Mouse (Mus musculus): ENCODE measurements around the gene Natd1. TPM values are rescaled to one million over a fixed set of nuclear protein-coding genes. Genes with fewer than 3 reads are reported as not detected.

Natd1 gene
- polyA plus RNA-seq, 1 experiment: 51.5 TPM

- DNase-seq (ENCODE audit: low read depth): no peak
- TF ChIP-seq POLR2A (IDR thresholded peaks at IDR 0.05; ENCODE audit: borderline replicate concordance, extremely low read depth, insufficient read depth, insufficient read length, poor library complexity, severe bottlenecking): no peak
- no peak for TF ChIP-seq CTCF (IDR thresholded peaks at IDR 0.05; ENCODE audit: borderline replicate concordance, extremely low read depth, insufficient read depth, insufficient read length)
These were observed 27.9 kb upstream of the Natd1 start for GRCm38 (mm10) chr11:60942263-60943015.

- no peak for TF ChIP-seq POLR2A (IDR thresholded peaks at IDR 0.05; ENCODE audit: borderline replicate concordance, extremely low read depth, insufficient read depth, insufficient read length, poor library complexity, severe bottlenecking)
- TF ChIP-seq CTCF (IDR thresholded peaks at IDR 0.05; ENCODE audit: borderline replicate concordance, extremely low read depth, insufficient read depth, insufficient read length): no peak
- DNase-seq (ENCODE audit: low read depth): peak; percentile 43
These were observed 26.8 kb upstream of the Natd1 start for GRCm38 (mm10) chr11:60941370-60941769.

GRCm38 (mm10) chr11:60940501-60940900, 26.0 kb upstream of the Natd1 start:
- DNase-seq (ENCODE audit: low read depth): no peak
- TF ChIP-seq CTCF (IDR thresholded peaks at IDR 0.05; ENCODE audit: borderline replicate concordance, extremely low read depth, insufficient read depth, insufficient read length): no peak
- no peak for TF ChIP-seq POLR2A (IDR thresholded peaks at IDR 0.05; ENCODE audit: borderline replicate concordance, extremely low read depth, insufficient read depth, insufficient read length, poor library complexity, severe bottlenecking)

- no peak for TF ChIP-seq POLR2A (IDR thresholded peaks at IDR 0.05; ENCODE audit: borderline replicate concordance, extremely low read depth, insufficient read depth, insufficient read length, poor library complexity, severe bottlenecking)
- TF ChIP-seq CTCF (IDR thresholded peaks at IDR 0.05; ENCODE audit: borderline replicate concordance, extremely low read depth, insufficient read depth, insufficient read length): no peak
- DNase-seq (ENCODE audit: low read depth): no peak
These were observed 24.9 kb upstream of the Natd1 start for GRCm38 (mm10) chr11:60939487-60939886.

GRCm38 (mm10) chr11:60937611-60938010, 23.1 kb upstream of the Natd1 start:
- TF ChIP-seq CTCF (IDR thresholded peaks at IDR 0.05; ENCODE audit: borderline replicate concordance, extremely low read depth, insufficient read depth, insufficient read length): no peak
- TF ChIP-seq POLR2A (IDR thresholded peaks at IDR 0.05; ENCODE audit: borderline replicate concordance, extremely low read depth, insufficient read depth, insufficient read length, poor library complexity, severe bottlenecking): no peak
- DNase-seq (ENCODE audit: low read depth): no peak

- no peak for DNase-seq (ENCODE audit: low read depth)
- TF ChIP-seq POLR2A (IDR thresholded peaks at IDR 0.05; ENCODE audit: borderline replicate concordance, extremely low read depth, insufficient read depth, insufficient read length, poor library complexity, severe bottlenecking): no peak
- TF ChIP-seq CTCF (IDR thresholded peaks at IDR 0.05; ENCODE audit: borderline replicate concordance, extremely low read depth, insufficient read depth, insufficient read length): no peak
These were observed 21.4 kb upstream of the Natd1 start for GRCm38 (mm10) chr11:60935975-60936373.

GRCm38 (mm10) chr11:60935326-60935974, 20.9 kb upstream of the Natd1 start:
- no peak for TF ChIP-seq CTCF (IDR thresholded peaks at IDR 0.05; ENCODE audit: borderline replicate concordance, extremely low read depth, insufficient read depth, insufficient read length)
- no peak for TF ChIP-seq POLR2A (IDR thresholded peaks at IDR 0.05; ENCODE audit: borderline replicate concordance, extremely low read depth, insufficient read depth, insufficient read length, poor library complexity, severe bottlenecking)
- no peak for DNase-seq (ENCODE audit: low read depth)

GRCm38 (mm10) chr11:60934795-60935194, 20.2 kb upstream of the Natd1 start:
- TF ChIP-seq POLR2A (IDR thresholded peaks at IDR 0.05; ENCODE audit: borderline replicate concordance, extremely low read depth, insufficient read depth, insufficient read length, poor library complexity, severe bottlenecking) (no peak), CTCF (IDR thresholded peaks at IDR 0.05; ENCODE audit: borderline replicate concordance, extremely low read depth, insufficient read depth, insufficient read length) (no peak)
- DNase-seq (ENCODE audit: low read depth): no peak

- TF ChIP-seq POLR2A (IDR thresholded peaks at IDR 0.05; ENCODE audit: borderline replicate concordance, extremely low read depth, insufficient read depth, insufficient read length, poor library complexity, severe bottlenecking) (no peak), CTCF (IDR thresholded peaks at IDR 0.05; ENCODE audit: borderline replicate concordance, extremely low read depth, insufficient read depth, insufficient read length) (no peak)
- DNase-seq (ENCODE audit: low read depth): no peak
These were observed 18.8 kb upstream of the Natd1 start for GRCm38 (mm10) chr11:60933178-60933930.

GRCm38 (mm10) chr11:60932503-60933020, 18.0 kb upstream of the Natd1 start:
- TF ChIP-seq POLR2A (IDR thresholded peaks at IDR 0.05; ENCODE audit: borderline replicate concordance, extremely low read depth, insufficient read depth, insufficient read length, poor library complexity, severe bottlenecking): no peak
- no peak for TF ChIP-seq CTCF (IDR thresholded peaks at IDR 0.05; ENCODE audit: borderline replicate concordance, extremely low read depth, insufficient read depth, insufficient read length)
- DNase-seq (ENCODE audit: low read depth): no peak

- TF ChIP-seq CTCF (IDR thresholded peaks at IDR 0.05; ENCODE audit: borderline replicate concordance, extremely low read depth, insufficient read depth, insufficient read length): no peak
- peak; percentile 97 for TF ChIP-seq POLR2A (IDR thresholded peaks at IDR 0.05; ENCODE audit: borderline replicate concordance, extremely low read depth, insufficient read depth, insufficient read length, poor library complexity, severe bottlenecking)
- peak; percentile 98 for DNase-seq (ENCODE audit: low read depth)
These were observed 17.4 kb upstream of the Natd1 start, which contains the start of gene Map2k3 for GRCm38 (mm10) chr11:60931869-60932481. Gene Map2k3, plus strand, starts transcription at chr11:60932033.

All from brain, embryonic 14.5 days (tissue).